Mouse (Mus musculus): ENCODE data around the gene Arv1. TPM values are rescaled to one million over a fixed set of nuclear protein-coding genes. Genes with fewer than 3 reads are reported as not detected.
A peak's percentile ranks its signal among the peaks of the same experiment; 100 is the strongest.

Gene Arv1
- polyA plus RNA-seq, 1 experiment from 2014 or later = 21.6 TPM

GRCm38 (mm10) chr8:124724301-124724700, 2.4 kb downstream of the Arv1 start:
- Histone ChIP-seq H3K4me2 (replicated peaks) (no peak overlapping the region), H3K36me3 (peaks cover 23% of the 10 kb centered on the region), H3K27ac (replicated peaks) (no peak overlapping the region), H3K27me3 (no peaks in the 10 kb centered on the region), H3K9ac (no peak overlapping the region), H3K9me3 (replicated peaks) (no peaks in the 10 kb centered on the region), H3K4me1 (peaks cover 23% of the 10 kb centered on the region), H3K4me3 (replicated peaks) (no peak overlapping the region)
- 93% methylated on average over 7 of the region's 7 CpGs for WGBS
- no peak for ATAC-seq (ENCODE audit: insufficient number of reproducible peaks, low FRiP score, low TSS enrichment, low read depth)

GRCm38 (mm10) chr8:124732828-124733227, 10.9 kb downstream of the Arv1 start:
- no peak for ATAC-seq (ENCODE audit: insufficient number of reproducible peaks, low FRiP score, low TSS enrichment, low read depth)
- 78% methylated on average over 8 of the region's 8 CpGs for WGBS

GRCm38 (mm10) chr8:124735371-124735911, 13.5 kb downstream of the Arv1 start:
- no peak overlapping the region for H3K4me2 ChIP-seq (replicated peaks)
- H3K36me3 ChIP-seq = peaks cover 69% of the 10 kb centered on the region
- H3K9me3 ChIP-seq (replicated peaks) = no peaks in the 10 kb centered on the region
- 67% methylated on average over 3 of the region's 3 CpGs for WGBS
- no peak for ATAC-seq (ENCODE audit: insufficient number of reproducible peaks, low FRiP score, low TSS enrichment, low read depth)
- no peaks in the 10 kb centered on the region for H3K27me3 ChIP-seq
- no peak overlapping the region for H3K4me3 ChIP-seq (replicated peaks)
- no peak overlapping the region for H3K9ac ChIP-seq
- no peak overlapping the region for H3K27ac ChIP-seq (replicated peaks)
- H3K4me1 ChIP-seq = no peaks in the 10 kb centered on the region

More at GRCm38 (mm10) chr8:124732828-124733227, 10.9 kb downstream of the Arv1 start:
- Histone ChIP-seq H3K4me3 (replicated peaks) (no peak overlapping the region), H3K36me3 (peaks cover 89% of the 10 kb centered on the region), H3K27ac (replicated peaks) (no peak overlapping the region), H3K4me1 (no peaks in the 10 kb centered on the region), H3K9me3 (replicated peaks) (no peaks in the 10 kb centered on the region), H3K27me3 (no peaks in the 10 kb centered on the region), H3K9ac (no peak overlapping the region), H3K4me2 (replicated peaks) (no peak overlapping the region)

GRCm38 (mm10) chr8:124739268-124739667, 17.3 kb downstream of the Arv1 start:
- Histone ChIP-seq H3K27ac (replicated peaks) (no peak overlapping the region), H3K4me3 (replicated peaks) (no peak overlapping the region), H3K9me3 (replicated peaks) (no peaks in the 10 kb centered on the region), H3K4me2 (replicated peaks) (no peak overlapping the region), H3K9ac (no peak overlapping the region), H3K36me3 (peaks cover 37% of the 10 kb centered on the region), H3K27me3 (no peaks in the 10 kb centered on the region), H3K4me1 (no peaks in the 10 kb centered on the region)
- 61% methylated on average over 1 of the region's 1 CpGs for WGBS
- no peak for ATAC-seq (ENCODE audit: insufficient number of reproducible peaks, low FRiP score, low TSS enrichment, low read depth)

GRCm38 (mm10) chr8:124746661-124747060, 24.7 kb downstream of the Arv1 start:
- Histone ChIP-seq H3K9me3 (replicated peaks) (no peaks in the 10 kb centered on the region), H3K27me3 (peaks cover 23% of the 10 kb centered on the region), H3K27ac (replicated peaks) (no peak overlapping the region), H3K4me1 (peaks cover 13% of the 10 kb centered on the region), H3K36me3 (no peaks in the 10 kb centered on the region), H3K4me2 (replicated peaks) (no peak overlapping the region), H3K4me3 (replicated peaks) (no peak overlapping the region), H3K9ac (no peak overlapping the region)
- no peak for ATAC-seq (ENCODE audit: insufficient number of reproducible peaks, low FRiP score, low TSS enrichment, low read depth)
- WGBS = 71% methylated on average over 13 of the region's 13 CpGs

GRCm38 (mm10) chr8:124751191-124751590, 29.3 kb downstream of the Arv1 start:
- Histone ChIP-seq H3K4me1 (peaks cover 22% of the 10 kb centered on the region), H3K4me3 (replicated peaks) (peak overlapping the region; percentile 59), H3K9ac (0 out of 2 replicates have a peak overlapping the region, but pooled peaks have one; percentile 16), H3K27me3 (peaks cover 48% of the 10 kb centered on the region), H3K9me3 (replicated peaks) (no peaks in the 10 kb centered on the region), H3K27ac (replicated peaks) (no peak overlapping the region), H3K36me3 (no peaks in the 10 kb centered on the region), H3K4me2 (replicated peaks) (peak overlapping the region; percentile 94)
- WGBS = 0% methylated on average over 25 of the region's 31 CpGs
- no peak for ATAC-seq (ENCODE audit: insufficient number of reproducible peaks, low FRiP score, low TSS enrichment, low read depth)

- Histone ChIP-seq H3K9me3 (replicated peaks) (no peaks in the 10 kb centered on the region), H3K4me3 (replicated peaks) (peak within 1 kb of the TSS; percentile 59), H3K27ac (replicated peaks) (no peak within 1 kb of the TSS), H3K36me3 (no peaks in the 10 kb centered on the region), H3K9ac (0 out of 2 replicates have a peak within 1 kb of the TSS, but pooled peaks have one; percentile 16), H3K4me2 (replicated peaks) (peak within 1 kb of the TSS; percentile 94), H3K4me1 (peaks cover 22% of the 10 kb centered on the region), H3K27me3 (peaks cover 48% of the 10 kb centered on the region)
- WGBS = 1% methylated on average over 40 of the region's 41 CpGs
- peak; percentile 63 for ATAC-seq (ENCODE audit: insufficient number of reproducible peaks, low FRiP score, low TSS enrichment, low read depth)
Observed at GRCm38 (mm10) chr8:124751709-124752173, 29.8 kb downstream of the Arv1 start, which contains the start of gene Fam89a. Fam89a (minus strand) TSS chr8:124751832.

- Histone ChIP-seq H3K4me2 (replicated peaks) (peak overlapping the region; percentile 94), H3K27ac (replicated peaks) (no peak overlapping the region), H3K27me3 (peaks cover 48% of the 10 kb centered on the region), H3K9me3 (replicated peaks) (no peaks in the 10 kb centered on the region), H3K4me1 (peaks cover 22% of the 10 kb centered on the region), H3K4me3 (replicated peaks) (no peak overlapping the region), H3K36me3 (no peaks in the 10 kb centered on the region), H3K9ac (no peak overlapping the region)
- ATAC-seq (ENCODE audit: insufficient number of reproducible peaks, low FRiP score, low TSS enrichment, low read depth) = no peak
- WGBS = 32% methylated on average over 21 of the region's 21 CpGs
Observed at GRCm38 (mm10) chr8:124752325-124752862, 30.5 kb downstream of the Arv1 start.

- H3K27ac ChIP-seq (replicated peaks) = no peak overlapping the region
- H3K4me1 ChIP-seq = peaks cover 22% of the 10 kb centered on the region
- peaks cover 48% of the 10 kb centered on the region for H3K27me3 ChIP-seq
- no peak overlapping the region for H3K4me2 ChIP-seq (replicated peaks)
- ATAC-seq (ENCODE audit: insufficient number of reproducible peaks, low FRiP score, low TSS enrichment, low read depth) = no peak
- H3K4me3 ChIP-seq (replicated peaks) = no peak overlapping the region
- WGBS = 20% methylated on average over 11 of the region's 11 CpGs
- H3K9me3 ChIP-seq (replicated peaks) = no peaks in the 10 kb centered on the region
- no peak overlapping the region for H3K9ac ChIP-seq
- no peaks in the 10 kb centered on the region for H3K36me3 ChIP-seq
Observed at GRCm38 (mm10) chr8:124754101-124754791, 32.3 kb downstream of the Arv1 start.

- H3K36me3 ChIP-seq = no peaks in the 10 kb centered on the region
- H3K27ac ChIP-seq (replicated peaks) = no peak overlapping the region
- no peak overlapping the region for H3K9ac ChIP-seq
- no peak overlapping the region for H3K4me2 ChIP-seq (replicated peaks)
- H3K27me3 ChIP-seq = peaks cover 44% of the 10 kb centered on the region
- peaks cover 22% of the 10 kb centered on the region for H3K4me1 ChIP-seq
- no peak overlapping the region for H3K4me3 ChIP-seq (replicated peaks)
- H3K9me3 ChIP-seq (replicated peaks) = no peaks in the 10 kb centered on the region
- WGBS = 46% methylated on average over 4 of the region's 4 CpGs
- ATAC-seq (ENCODE audit: insufficient number of reproducible peaks, low FRiP score, low TSS enrichment, low read depth) = no peak
Observed at GRCm38 (mm10) chr8:124754792-124755190, 32.9 kb downstream of the Arv1 start.

- H3K27me3 ChIP-seq = peaks cover 37% of the 10 kb centered on the region
- no peaks in the 10 kb centered on the region for H3K9me3 ChIP-seq (replicated peaks)
- no peak overlapping the region for H3K27ac ChIP-seq (replicated peaks)
- peaks cover 21% of the 10 kb centered on the region for H3K4me1 ChIP-seq
- H3K4me3 ChIP-seq (replicated peaks) = no peak overlapping the region
- ATAC-seq (ENCODE audit: insufficient number of reproducible peaks, low FRiP score, low TSS enrichment, low read depth) = no peak
- 72% methylated on average over 8 of the region's 8 CpGs for WGBS
- H3K9ac ChIP-seq = no peak overlapping the region
- H3K4me2 ChIP-seq (replicated peaks) = no peak overlapping the region
- no peaks in the 10 kb centered on the region for H3K36me3 ChIP-seq
Observed at GRCm38 (mm10) chr8:124755481-124755880, 33.5 kb downstream of the Arv1 start.

All from embryonic facial prominence, embryonic 15.5 days (tissue).